8 mouse cellular contexts compared by ENCODE assay signal in genomic region chrX:38189552-38190457, GRCm38 (mm10). TPM values are rescaled to one million over a fixed set of nuclear protein-coding genes. Genes with fewer than 3 reads are reported as not detected.
DNase-seq lines count a peak whose midpoint lies in the region; ATAC-seq and TF ChIP-seq lines count a peak whose summit lies in the region.

Gene Zbtb33 (plus strand): TSS chrX:38189793.

- TF ChIP-seq CTCF in gastrocnemius, adult 2 months (IDR thresholded peaks at IDR 0.05): peak; percentile 88
- peak; percentile 76 for TF ChIP-seq CTCF in hindbrain, postnatal 0 days (IDR thresholded peaks at IDR 0.05; ENCODE audit: low read depth)
- TF ChIP-seq CTCF in left cerebral cortex, adult 2 months (IDR thresholded peaks at IDR 0.05): peak; percentile 83

- DNase-seq in gastrocnemius, adult 2 months: peak; percentile 91
- DNase-seq in hindbrain, postnatal 0 days (ENCODE audit: low spot score): peak; percentile 91
- peak; percentile 87 to 88 for DNase-seq in left cerebral cortex, adult 2 months (ENCODE audit: extremely low spot score in 1 of 2, low spot score in 2 of 2)
- peak; percentile 74 for DNase-seq in retina, postnatal 7 days (ENCODE audit: low read depth, low spot score)
- peak; percentile 70 to 76 for DNase-seq in urinary bladder, adult 18-20 months (ENCODE audit: low spot score in 2 of 2)

- H3K27me3 ChIP-seq in hindbrain, postnatal 0 days (ENCODE audit: insufficient read depth, low read length): no peaks in the 10 kb centered on the region

- ATAC-seq in activated CD4-positive, CD25-positive, alpha-beta regulatory T cell, adult 4 months: peak; percentile 95
- ATAC-seq in common myeloid progenitor, adult 5-6 weeks (replicated peaks; ENCODE audit: low read depth, poor library complexity, severe bottlenecking): peak; percentile 96
- ATAC-seq in hindbrain, postnatal 0 days: peak; percentile 97

- peak within 1 kb of the TSS; percentile 63 for H3K4me2 ChIP-seq in hindbrain, postnatal 0 days (ENCODE audit: low read depth, low read length)

- no peaks in the 10 kb centered on the region for H3K9me3 ChIP-seq in hindbrain, postnatal 0 days (ENCODE audit: low read length)

- intact Hi-C loops in gastrocnemius, adult 2 months (cut with DNase I): no loop called here
- intact Hi-C loops in left cerebral cortex, adult 2 months (cut with DNase I): loop anchor here (5.0 kb wide), 2 partner anchors 62 to 247 kb away; partner anchors contain the start of gene Tmem255a

- H3K4me1 ChIP-seq in hindbrain, postnatal 0 days (ENCODE audit: insufficient read depth, low read length): no peaks in the 10 kb centered on the region

- peak within 1 kb of the TSS; percentile 78 for H3K9ac ChIP-seq in hindbrain, postnatal 0 days (replicated peaks; ENCODE audit: low read length)

- H3K27ac ChIP-seq in gastrocnemius, adult 2 months: peak within 1 kb of the TSS; percentile 94
- peak within 1 kb of the TSS; percentile 74 for H3K27ac ChIP-seq in hindbrain, postnatal 0 days
- peak within 1 kb of the TSS; percentile 87 for H3K27ac ChIP-seq in left cerebral cortex, adult 2 months
- peak within 1 kb of the TSS; percentile 45 for H3K27ac ChIP-seq in macrophage

- peak within 1 kb of the TSS; percentile 90 for H3K4me3 ChIP-seq in gastrocnemius, adult 2 months
- peak within 1 kb of the TSS; percentile 57 for H3K4me3 ChIP-seq in hindbrain, postnatal 0 days (ENCODE audit: low read length)
- peak within 1 kb of the TSS; percentile 65 for H3K4me3 ChIP-seq in left cerebral cortex, adult 2 months
- peak within 1 kb of the TSS; percentile 76 for H3K4me3 ChIP-seq in macrophage (ENCODE audit: inconsistent target)

- 27% methylated on average over 71 of the region's 72 CpGs for WGBS in hindbrain, postnatal 0 days
- WGBS in macrophage (ENCODE audit: missing documents): 25% methylated on average over 54 of the region's 72 CpGs

- H3K36me3 ChIP-seq in hindbrain, postnatal 0 days (ENCODE audit: insufficient read depth, low read length): no peaks in the 10 kb centered on the region
- H3K36me3 ChIP-seq in macrophage (ENCODE audit: inconsistent target): 0 out of 2 replicates have a peak, but pooled peaks cover 9% of the 10 kb centered on the region

- peaks cover 45% of the 10 kb centered on the region for H3K79me2 ChIP-seq in macrophage (ENCODE audit: inconsistent target)

RNA-seq across cellular contexts. Expression of gene Zbtb33, which starts in this region (rescaled TPM):
- 1 to 10 TPM; 1.1 to 1.7 TPM for polyA plus RNA-seq in activated CD4-positive, CD25-positive, alpha-beta regulatory T cell, adult 4 months (2017; shearing (Covaris generic))
- 30.6 and 31.5 TPM in 2 replicates for total RNA-seq in common myeloid progenitor, adult 5-6 weeks (2017)
- 1 to 10 TPM; 5.7 to 7.7 TPM for total RNA-seq in gastrocnemius, adult 2 months (2021)
- total RNA-seq in hindbrain, postnatal 0 days (2014; rRNA removed): 20.5 and 26.8 TPM in 2 replicates
- polyA plus RNA-seq in hindbrain, postnatal 0 days (2015; fragmentation: Nextera tagmentation; extraction: Ambion mirVana): 3.0 and 3.3 TPM in 2 replicates
- total RNA-seq in left cerebral cortex, adult 2 months (2021): 10 to 100 TPM; 23.1 to 24.1 TPM
- total RNA-seq in macrophage (2018; cell fraction: chromatin; rRNA removed): 10 to 100 TPM in 9 of 26 experiments, 1 to 10 TPM in 17; 4.0 to 15.8 (median 8.0) TPM
- total RNA-seq in macrophage (2018; cell fraction: cytosol; rRNA removed): 10 to 100 TPM; 10.1 to 20.3 (median 15.5) TPM
- 10 to 100 TPM in 19 of 26 experiments, 1 to 10 TPM in 7; 6.4 to 24.3 (median 13.2) TPM for total RNA-seq in macrophage (2018; cell fraction: nucleus; rRNA removed)
- 9.7 to 12.2 TPM (median 10.6 TPM) in 3 replicates for polyA plus RNA-seq in macrophage (2018)

Comparison
In these comparisons a context has a peak if more than half of its experiments do, and no peak if none do; other contexts are left out.
1. Peak in every context shown above with its lines: DNase-seq, ATAC-seq, H3K4me3 ChIP-seq and H3K27ac ChIP-seq.